Mouse (Mus musculus) CH12.LX (cell line): ENCODE data around the gene Psmc5.
A peak's percentile ranks its signal among the peaks of the same experiment; 100 is the strongest.
"Not testable (repeated sequence)": the region's sequence is repeated elsewhere in the genome, so short reads cannot be mapped to it uniquely, and the experiment has no call there.

ENCODE experiments used
- CTCF ChIP-seq, 2 experiments: IDR thresholded peaks in 1 of 2; conservative IDR thresholded peaks in 1 of 2; 2 replicates each; pipeline ENCODE4 v1.5.1; 2011 to 2012; ENCODE audit warnings: low read depth in 2 of 2, low read length in 2 of 2, improper control_type of control experiment in 1 of 2, inconsistent platforms in 1 of 2, mild to moderate bottlenecking in 1 of 2, moderate library complexity in 1 of 2
- EP300 ChIP-seq: IDR thresholded peaks from 2 replicates; pipeline ENCODE4 v1.6.1; 2011; ENCODE audit warnings: low read length, improper control_type of control experiment
- ETS1 ChIP-seq: conservative IDR thresholded peaks from 2 replicates; pipeline ENCODE4 v1.6.1; 2012; ENCODE audit warnings: low read depth, mild to moderate bottlenecking, inconsistent platforms, low read length, improper control_type of control experiment, moderate library complexity
- MAFK ChIP-seq: IDR thresholded peaks from 2 replicates; pipeline ENCODE4 v1.6.1; 2011; ENCODE audit warnings: low read length, improper control_type of control experiment; ENCODE audit not compliant: insufficient replicate concordance
- MAZ ChIP-seq: IDR thresholded peaks from 2 replicates; pipeline ENCODE4 v1.6.1; 2012; ENCODE audit warnings: low read depth, mild to moderate bottlenecking, inconsistent platforms, low read length, improper control_type of control experiment, moderate library complexity
- MXI1 ChIP-seq: IDR thresholded peaks from 2 replicates; pipeline ENCODE4 v1.6.1; 2011; ENCODE audit warnings: mild to moderate bottlenecking, low read depth, low read length, improper control_type of control experiment
- NELFE ChIP-seq: IDR thresholded peaks from 2 replicates; pipeline ENCODE4 v1.6.1; 2011; ENCODE audit warnings: low read depth, low read length, improper control_type of control experiment
- PAX5 ChIP-seq: IDR thresholded peaks from 2 replicates; pipeline ENCODE4 v1.6.1; 2012; ENCODE audit warnings: low read length, inconsistent platforms, mixed read lengths
- POLR2A ChIP-seq: IDR thresholded peaks from 2 replicates; pipeline ENCODE4 v1.6.1; 2011; ENCODE audit warnings: low read depth, mild to moderate bottlenecking, improper control_type of control experiment, low read length
- RCOR1 ChIP-seq: conservative IDR thresholded peaks from 2 replicates; pipeline ENCODE4 v1.6.1; 2012; ENCODE audit warnings: low read depth, mild to moderate bottlenecking, inconsistent platforms, low read length, improper control_type of control experiment
- SIN3A ChIP-seq: IDR thresholded peaks from 2 replicates; pipeline ENCODE4 v1.6.1; 2012; ENCODE audit warnings: low read length, improper control_type of control experiment, inconsistent platforms
- SMC3 ChIP-seq: IDR thresholded peaks from 2 replicates; pipeline ENCODE4 v1.6.1; 2011; ENCODE audit warnings: low read depth, low read length, improper control_type of control experiment
- USF2 ChIP-seq: conservative IDR thresholded peaks from 2 replicates; pipeline ENCODE4 v1.6.1; 2011; ENCODE audit warnings: low read depth, low read length, improper control_type of control experiment

DNA sequence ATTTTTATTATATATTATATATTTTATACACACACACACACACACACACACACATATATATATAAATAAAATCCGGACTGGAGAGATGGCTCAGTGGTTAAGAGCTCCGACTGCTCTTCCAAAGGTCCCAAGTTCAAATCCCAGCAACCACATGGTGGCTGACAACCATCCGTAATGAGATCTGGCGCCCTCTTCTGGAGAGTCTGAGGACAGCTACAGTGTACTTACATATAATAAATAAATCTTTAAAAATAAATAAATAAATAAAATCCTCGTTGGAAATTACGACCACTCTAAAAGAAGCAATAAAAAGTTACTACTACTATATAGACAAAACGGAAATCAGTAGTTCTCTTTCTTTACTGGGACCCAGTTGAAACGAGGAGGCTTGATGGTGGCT lies 22.0 kb upstream of the Psmc5 start:
- not testable (repeated sequence) for TF ChIP-seq MAZ, RCOR1, EP300, SMC3, SIN3A, PAX5, POLR2A, NELFE, USF2, MAFK, ETS1, MXI1
- TF ChIP-seq CTCF (conservative IDR thresholded peaks at IDR 0.05 in 1 of 2, IDR thresholded peaks at IDR 0.05 in 1 of 2; ENCODE audit: low read depth in 2 of 2, low read length in 2 of 2) = peak in 1 of 2 experiments; percentile 27; a peak in 1 of 4 replicates
